ENCODE assay signal across 11 mouse cellular contexts in genomic region chr1:44576610-44577009, GRCm38 (mm10).
"Had no signal": no experiment of that assay in that cellular context is flagged by ENCODE, and none has a peak within 500 bp of the region (broad histone marks: within the 10 kb centered on the region; RNA-seq: fewer than 3 reads in every experiment).

No protein-coding gene starts in this region.

- H3K9me3 ChIP-seq: limb, embryonic 12.5 days; neural tube, embryonic 12.5 days had no signal

- H3K4me1 ChIP-seq: limb, embryonic 12.5 days; neural tube, embryonic 12.5 days had no signal

- H3K9ac ChIP-seq: limb, embryonic 12.5 days; liver, embryonic 14.5 days; lung, embryonic 14.5 days; neural tube, embryonic 12.5 days had no signal

- H3K27me3 ChIP-seq: limb, embryonic 12.5 days; neural tube, embryonic 12.5 days had no signal

- H3K27ac ChIP-seq: layer of hippocampus, adult 2 months; limb, embryonic 12.5 days; liver, embryonic 14.5 days; neural tube, embryonic 12.5 days; stomach, postnatal 0 days had no signal

- DNase-seq: kidney, adult 18-20 months; liver; lung, postnatal 36 days; midbrain, embryonic 14.5 days; thymus, postnatal 4 days had no signal

- H3K36me3 ChIP-seq: limb, embryonic 12.5 days; neural tube, embryonic 12.5 days had no signal

- H3K4me2 ChIP-seq: limb, embryonic 12.5 days; lung, embryonic 14.5 days; neural tube, embryonic 12.5 days had no signal

- H3K4me3 ChIP-seq: layer of hippocampus, adult 2 months; limb, embryonic 12.5 days; neural tube, embryonic 12.5 days had no signal
